Mouse (Mus musculus): ENCODE measurements around the gene Cyp4x1. TPM values are rescaled to one million over a fixed set of nuclear protein-coding genes. Genes with fewer than 3 reads are reported as not detected.

Gene Cyp4x1
- polyA plus RNA-seq, 1 experiment from 2014 or later: not detected

- DNase-seq (ENCODE audit: low spot score): peak; percentile 47
- Histone ChIP-seq H3K9me3 (ENCODE audit: low read length) (no peaks in the 10 kb centered on the region), H3K36me3 (ENCODE audit: insufficient read depth, low read length) (no peaks in the 10 kb centered on the region), H3K4me1 (ENCODE audit: insufficient read depth, low read depth, low read length) (peaks cover 6% of the 10 kb centered on the region; the same call in 1 of the 2 replicates), H3K9ac (replicated peaks; ENCODE audit: low read depth) (no peak overlapping the region), H3K27ac (ENCODE audit: low read length) (peak overlapping the region; percentile 89; the same call in 1 of the 2 replicates), H3K27me3 (replicated peaks; ENCODE audit: insufficient read depth, low read length) (peaks cover 33% of the 10 kb centered on the region), H3K4me3 (ENCODE audit: low read depth, low read length) (peak overlapping the region; percentile 58), H3K4me2 (replicated peaks; ENCODE audit: low read depth, low read length) (peak overlapping the region; percentile 77)
- TF ChIP-seq EP300 (IDR thresholded peaks at IDR 0.05): no peak
- no peak for TF ChIP-seq CTCF (IDR thresholded peaks at IDR 0.05)
- 0 out of 2 replicates have a peak, but pooled peaks have one; percentile 3 for ATAC-seq
- WGBS: 10% methylated on average over 12 of the region's 12 CpGs
Measured at GRCm38 (mm10) chr4:115059871-115060270, 74.2 kb downstream of the Cyp4x1 start.

DNA sequence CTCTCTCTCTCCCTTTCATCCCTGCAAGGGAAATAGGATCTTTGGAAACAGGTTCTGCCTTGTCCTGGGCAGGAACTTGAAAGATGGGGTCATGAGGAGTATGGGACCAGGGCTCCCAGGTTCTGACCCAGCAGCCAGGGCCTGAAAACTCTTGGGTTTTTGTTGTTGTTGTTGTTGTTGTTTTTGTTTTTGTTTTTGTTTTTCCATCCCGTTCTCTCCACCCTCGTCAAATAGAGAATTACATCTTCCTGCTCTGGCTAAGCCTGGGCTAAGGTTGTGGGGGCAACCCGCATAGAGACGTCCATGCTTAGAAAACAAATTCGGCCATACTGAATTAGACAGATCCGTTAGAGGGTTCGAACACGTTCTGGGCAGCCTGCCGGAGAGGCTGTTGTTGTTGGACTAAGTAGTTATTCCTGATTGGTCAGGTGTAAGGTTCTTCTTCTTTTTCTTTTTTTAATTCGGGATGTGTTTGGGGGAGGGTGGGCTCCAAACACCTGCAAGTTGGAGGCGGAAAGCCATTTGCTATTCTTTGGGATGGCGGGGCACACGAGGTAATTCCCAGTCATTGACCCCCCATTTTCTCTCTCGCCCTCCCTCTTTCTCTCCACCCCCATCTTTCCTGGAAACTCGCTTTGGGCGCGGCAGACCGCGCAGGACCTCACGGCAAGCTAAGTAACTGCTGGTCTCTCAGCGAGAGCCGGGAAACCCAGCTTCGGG is 75.0 kb downstream of the Cyp4x1 start:
- WGBS: 4% methylated on average over 23 of the region's 23 CpGs
- no peak for DNase-seq (ENCODE audit: low spot score)
- no peak overlapping the region; the same call in 1 of the 2 replicates for H3K9ac ChIP-seq (replicated peaks; ENCODE audit: low read depth)
- no peak for TF ChIP-seq CTCF (IDR thresholded peaks at IDR 0.05)
- TF ChIP-seq EP300 (IDR thresholded peaks at IDR 0.05): no peak
- H3K27ac ChIP-seq (ENCODE audit: low read length): peak overlapping the region; percentile 89
- no peaks in the 10 kb centered on the region for H3K36me3 ChIP-seq (ENCODE audit: insufficient read depth, low read length)
- no peaks in the 10 kb centered on the region for H3K9me3 ChIP-seq (ENCODE audit: low read length)
- H3K27me3 ChIP-seq (replicated peaks; ENCODE audit: insufficient read depth, low read length): peaks cover 33% of the 10 kb centered on the region
- H3K4me3 ChIP-seq (ENCODE audit: low read depth, low read length): peak overlapping the region; percentile 58
- H3K4me1 ChIP-seq (ENCODE audit: insufficient read depth, low read depth, low read length): peaks cover 6% of the 10 kb centered on the region; the same call in 1 of the 2 replicates
- peak overlapping the region; percentile 77 for H3K4me2 ChIP-seq (replicated peaks; ENCODE audit: low read depth, low read length)
- ATAC-seq: no peak

- TF ChIP-seq EP300 (IDR thresholded peaks at IDR 0.05) (no peak), CTCF (IDR thresholded peaks at IDR 0.05) (no peak)
- Histone ChIP-seq H3K4me3 (ENCODE audit: low read depth, low read length) (peak overlapping the region; percentile 58), H3K4me1 (ENCODE audit: insufficient read depth, low read depth, low read length) (peaks cover 6% of the 10 kb centered on the region; the same call in 1 of the 2 replicates), H3K4me2 (replicated peaks; ENCODE audit: low read depth, low read length) (peak overlapping the region; percentile 77), H3K27me3 (replicated peaks; ENCODE audit: insufficient read depth, low read length) (peaks cover 33% of the 10 kb centered on the region), H3K9ac (replicated peaks; ENCODE audit: low read depth) (peak overlapping the region; percentile 59), H3K9me3 (ENCODE audit: low read length) (no peaks in the 10 kb centered on the region), H3K27ac (ENCODE audit: low read length) (peak overlapping the region; percentile 89), H3K36me3 (ENCODE audit: insufficient read depth, low read length) (no peaks in the 10 kb centered on the region)
- DNase-seq (ENCODE audit: low spot score): peak; percentile 41
- no peak for ATAC-seq
- 3% methylated on average over 20 of the region's 20 CpGs for WGBS
Measured at GRCm38 (mm10) chr4:115058317-115058761, 75.7 kb downstream of the Cyp4x1 start.

GRCm38 (mm10) chr4:115057674-115058316 is 76.3 kb downstream of the Cyp4x1 start:
- Histone ChIP-seq H3K4me1 (ENCODE audit: insufficient read depth, low read depth, low read length) (peaks cover 3% of the 10 kb centered on the region), H3K36me3 (ENCODE audit: insufficient read depth, low read length) (no peaks in the 10 kb centered on the region), H3K27ac (ENCODE audit: low read length) (peak overlapping the region; percentile 89), H3K9ac (replicated peaks; ENCODE audit: low read depth) (peak overlapping the region; percentile 59), H3K4me2 (replicated peaks; ENCODE audit: low read depth, low read length) (peak overlapping the region; percentile 77), H3K27me3 (replicated peaks; ENCODE audit: insufficient read depth, low read length) (peaks cover 33% of the 10 kb centered on the region), H3K9me3 (ENCODE audit: low read length) (no peaks in the 10 kb centered on the region), H3K4me3 (ENCODE audit: low read depth, low read length) (peak overlapping the region; percentile 58)
- no peak for ATAC-seq
- 2% methylated on average over 32 of the region's 33 CpGs for whole genome bisulfite sequencing
- DNase-seq (ENCODE audit: low spot score): no peak
- TF ChIP-seq EP300 (IDR thresholded peaks at IDR 0.05): no peak
- TF ChIP-seq CTCF (IDR thresholded peaks at IDR 0.05): no peak

- WGBS: under 1% methylated on average over 46 of the region's 48 CpGs
- TF ChIP-seq CTCF (IDR thresholded peaks at IDR 0.05) (no peak), EP300 (IDR thresholded peaks at IDR 0.05) (peak; percentile 19; the same call in 1 of the 2 replicates)
- Histone ChIP-seq H3K9me3 (ENCODE audit: low read length) (no peaks in the 10 kb centered on the region), H3K4me3 (ENCODE audit: low read depth, low read length) (peak overlapping the region; percentile 58), H3K4me2 (replicated peaks; ENCODE audit: low read depth, low read length) (peak overlapping the region; percentile 77), H3K27ac (ENCODE audit: low read length) (peak overlapping the region; percentile 89), H3K36me3 (ENCODE audit: insufficient read depth, low read length) (no peaks in the 10 kb centered on the region), H3K27me3 (replicated peaks; ENCODE audit: insufficient read depth, low read length) (peaks cover 33% of the 10 kb centered on the region), H3K4me1 (ENCODE audit: insufficient read depth, low read depth, low read length) (no peaks in the 10 kb centered on the region; the same call in 1 of the 2 replicates), H3K9ac (replicated peaks; ENCODE audit: low read depth) (peak overlapping the region; percentile 59)
- DNase-seq (ENCODE audit: low spot score) (peak; percentile 64), ATAC-seq (peak; percentile 36)
Measured at GRCm38 (mm10) chr4:115056921-115057673, 77.0 kb downstream of the Cyp4x1 start.

All from lung, postnatal 0 days (tissue).